Mouse (Mus musculus): ENCODE data around the gene Akap2. TPM values are rescaled to one million over a fixed set of nuclear protein-coding genes. Genes with fewer than 3 reads are reported as not detected.

Gene Akap2
- polyA plus RNA-seq, 1 experiment from 2014 or later: 13.0 TPM

- WGBS: 91% methylated on average over 5 of the region's 5 CpGs
- no peaks in the 10 kb centered on the region for H3K4me1 ChIP-seq (replicated peaks; ENCODE audit: control insufficient read depth, insufficient read depth, low read length)
- no peak for DNase-seq (ENCODE audit: low spot score)
- H3K4me2 ChIP-seq (replicated peaks): no peak overlapping the region
- no peak overlapping the region for H3K4me3 ChIP-seq (replicated peaks; ENCODE audit: low read length)
- ATAC-seq (ENCODE audit: low FRiP score): no peak
- no peaks in the 10 kb centered on the region for H3K27me3 ChIP-seq (ENCODE audit: control insufficient read depth, insufficient read depth, low read length)
- H3K36me3 ChIP-seq (replicated peaks; ENCODE audit: control insufficient read depth, insufficient read depth): no peaks in the 10 kb centered on the region
- H3K9ac ChIP-seq: no peak overlapping the region
- H3K27ac ChIP-seq: no peak overlapping the region
- H3K9me3 ChIP-seq (ENCODE audit: control insufficient read depth, low read length): no peaks in the 10 kb centered on the region
Observed at GRCm38 (mm10) chr4:57735426-57735825, 18.0 kb downstream of the Akap2 start.

- WGBS: 34% methylated on average over 8 of the region's 8 CpGs
- no peak for DNase-seq (ENCODE audit: low spot score)
Observed at GRCm38 (mm10) chr4:57738856-57739552, 21.5 kb downstream of the Akap2 start.

GRCm38 (mm10) chr4:57743325-57743929 lies 26.0 kb downstream of the Akap2 start:
- Histone ChIP-seq H3K4me2 (replicated peaks) (no peak overlapping the region), H3K27me3 (ENCODE audit: control insufficient read depth, insufficient read depth, low read length) (no peaks in the 10 kb centered on the region), H3K4me1 (replicated peaks; ENCODE audit: control insufficient read depth, insufficient read depth, low read length) (no peaks in the 10 kb centered on the region), H3K9me3 (ENCODE audit: control insufficient read depth, low read length) (no peaks in the 10 kb centered on the region), H3K27ac (no peak overlapping the region), H3K4me3 (replicated peaks; ENCODE audit: low read length) (no peak overlapping the region), H3K36me3 (replicated peaks; ENCODE audit: control insufficient read depth, insufficient read depth) (no peaks in the 10 kb centered on the region), H3K9ac (no peak overlapping the region)
- no peak for DNase-seq (ENCODE audit: low spot score)
- 84% methylated on average over 11 of the region's 11 CpGs for WGBS
- ATAC-seq (ENCODE audit: low FRiP score): no peak

More at GRCm38 (mm10) chr4:57738856-57739552, 21.5 kb downstream of the Akap2 start:
- Histone ChIP-seq H3K9me3 (ENCODE audit: control insufficient read depth, low read length) (no peaks in the 10 kb centered on the region), H3K4me1 (replicated peaks; ENCODE audit: control insufficient read depth, insufficient read depth, low read length) (no peaks in the 10 kb centered on the region), H3K4me3 (replicated peaks; ENCODE audit: low read length) (no peak overlapping the region), H3K27me3 (ENCODE audit: control insufficient read depth, insufficient read depth, low read length) (no peaks in the 10 kb centered on the region), H3K4me2 (replicated peaks) (no peak overlapping the region), H3K9ac (no peak overlapping the region), H3K27ac (no peak overlapping the region), H3K36me3 (replicated peaks; ENCODE audit: control insufficient read depth, insufficient read depth) (no peaks in the 10 kb centered on the region)
- ATAC-seq (ENCODE audit: low FRiP score): no peak

GRCm38 (mm10) chr4:57750651-57751050 lies 33.2 kb downstream of the Akap2 start:
- 65% methylated on average over 4 of the region's 4 CpGs for WGBS
- ATAC-seq (ENCODE audit: low FRiP score) (no peak), DNase-seq (ENCODE audit: low spot score) (no peak)
- Histone ChIP-seq H3K36me3 (replicated peaks; ENCODE audit: control insufficient read depth, insufficient read depth) (no peaks in the 10 kb centered on the region), H3K9me3 (ENCODE audit: control insufficient read depth, low read length) (no peaks in the 10 kb centered on the region), H3K4me3 (replicated peaks; ENCODE audit: low read length) (no peak overlapping the region), H3K4me1 (replicated peaks; ENCODE audit: control insufficient read depth, insufficient read depth, low read length) (no peaks in the 10 kb centered on the region), H3K4me2 (replicated peaks) (no peak overlapping the region), H3K27me3 (ENCODE audit: control insufficient read depth, insufficient read depth, low read length) (no peaks in the 10 kb centered on the region), H3K27ac (no peak overlapping the region), H3K9ac (no peak overlapping the region)

GRCm38 (mm10) chr4:57751054-57751453 lies 33.6 kb downstream of the Akap2 start:
- Histone ChIP-seq H3K9me3 (ENCODE audit: control insufficient read depth, low read length) (no peaks in the 10 kb centered on the region), H3K4me3 (replicated peaks; ENCODE audit: low read length) (no peak overlapping the region), H3K36me3 (replicated peaks; ENCODE audit: control insufficient read depth, insufficient read depth) (no peaks in the 10 kb centered on the region), H3K4me2 (replicated peaks) (no peak overlapping the region), H3K4me1 (replicated peaks; ENCODE audit: control insufficient read depth, insufficient read depth, low read length) (no peaks in the 10 kb centered on the region), H3K27me3 (ENCODE audit: control insufficient read depth, insufficient read depth, low read length) (no peaks in the 10 kb centered on the region), H3K9ac (no peak overlapping the region), H3K27ac (no peak overlapping the region)
- no peak for DNase-seq (ENCODE audit: low spot score)
- WGBS: 70% methylated on average over 4 of the region's 4 CpGs
- no peak for ATAC-seq (ENCODE audit: low FRiP score)

- Histone ChIP-seq H3K9ac (no peak overlapping the region), H3K4me2 (replicated peaks) (no peak overlapping the region), H3K36me3 (replicated peaks; ENCODE audit: control insufficient read depth, insufficient read depth) (no peaks in the 10 kb centered on the region), H3K4me3 (replicated peaks; ENCODE audit: low read length) (no peak overlapping the region), H3K27me3 (ENCODE audit: control insufficient read depth, insufficient read depth, low read length) (no peaks in the 10 kb centered on the region), H3K27ac (no peak overlapping the region), H3K4me1 (replicated peaks; ENCODE audit: control insufficient read depth, insufficient read depth, low read length) (no peaks in the 10 kb centered on the region), H3K9me3 (ENCODE audit: control insufficient read depth, low read length) (no peaks in the 10 kb centered on the region)
- ATAC-seq (ENCODE audit: low FRiP score) (no peak), DNase-seq (ENCODE audit: low spot score) (no peak)
- 86% methylated on average over 11 of the region's 11 CpGs for WGBS
Observed at GRCm38 (mm10) chr4:57751566-57751965, 34.1 kb downstream of the Akap2 start.

- no peak for DNase-seq (ENCODE audit: low spot score)
- WGBS: 91% methylated on average over 11 of the region's 11 CpGs
- ATAC-seq (ENCODE audit: low FRiP score): no peak
- Histone ChIP-seq H3K4me1 (replicated peaks; ENCODE audit: control insufficient read depth, insufficient read depth, low read length) (no peaks in the 10 kb centered on the region; the same call in 1 of the 2 replicates), H3K27ac (no peak overlapping the region), H3K27me3 (ENCODE audit: control insufficient read depth, insufficient read depth, low read length) (no peaks in the 10 kb centered on the region), H3K36me3 (replicated peaks; ENCODE audit: control insufficient read depth, insufficient read depth) (no peaks in the 10 kb centered on the region), H3K9me3 (ENCODE audit: control insufficient read depth, low read length) (no peaks in the 10 kb centered on the region), H3K4me2 (replicated peaks) (no peak overlapping the region), H3K9ac (no peak overlapping the region), H3K4me3 (replicated peaks; ENCODE audit: low read length) (no peak overlapping the region)
Observed at GRCm38 (mm10) chr4:57755085-57755484, 37.6 kb downstream of the Akap2 start.

- ATAC-seq (ENCODE audit: low FRiP score) (no peak), DNase-seq (ENCODE audit: low spot score) (no peak)
- H3K27ac ChIP-seq: no peak overlapping the region
- no peaks in the 10 kb centered on the region for H3K36me3 ChIP-seq (replicated peaks; ENCODE audit: control insufficient read depth, insufficient read depth)
- no peaks in the 10 kb centered on the region; the same call in 1 of the 2 replicates for H3K4me1 ChIP-seq (replicated peaks; ENCODE audit: control insufficient read depth, insufficient read depth, low read length)
- no peak overlapping the region for H3K4me2 ChIP-seq (replicated peaks)
- H3K4me3 ChIP-seq (replicated peaks; ENCODE audit: low read length): no peak overlapping the region
- H3K9ac ChIP-seq: no peak overlapping the region
- WGBS: 38% methylated on average over 11 of the region's 11 CpGs
- H3K9me3 ChIP-seq (ENCODE audit: control insufficient read depth, low read length): no peaks in the 10 kb centered on the region
- no peaks in the 10 kb centered on the region for H3K27me3 ChIP-seq (ENCODE audit: control insufficient read depth, insufficient read depth, low read length)
Observed at GRCm38 (mm10) chr4:57757997-57758396, 40.5 kb downstream of the Akap2 start.

- DNase-seq (ENCODE audit: low spot score) (no peak), ATAC-seq (ENCODE audit: low FRiP score) (no peak)
- Histone ChIP-seq H3K36me3 (replicated peaks; ENCODE audit: control insufficient read depth, insufficient read depth) (no peaks in the 10 kb centered on the region), H3K4me2 (replicated peaks) (no peak overlapping the region), H3K27ac (no peak overlapping the region), H3K4me3 (replicated peaks; ENCODE audit: low read length) (no peak overlapping the region), H3K9me3 (ENCODE audit: control insufficient read depth, low read length) (no peaks in the 10 kb centered on the region), H3K9ac (no peak overlapping the region), H3K4me1 (replicated peaks; ENCODE audit: control insufficient read depth, insufficient read depth, low read length) (no peaks in the 10 kb centered on the region; the same call in 1 of the 2 replicates), H3K27me3 (ENCODE audit: control insufficient read depth, insufficient read depth, low read length) (no peaks in the 10 kb centered on the region)
- WGBS: 46% methylated on average over 7 of the region's 7 CpGs
Observed at GRCm38 (mm10) chr4:57762424-57762823, 45.0 kb downstream of the Akap2 start.
